Mouse (Mus musculus): ENCODE measurements around the gene Rab15. TPM values are rescaled to one million over a fixed set of nuclear protein-coding genes. Genes with fewer than 3 reads are reported as not detected.

The Rab15 gene
- polyA plus RNA-seq, 1 experiment = 20.3 TPM

DNA sequence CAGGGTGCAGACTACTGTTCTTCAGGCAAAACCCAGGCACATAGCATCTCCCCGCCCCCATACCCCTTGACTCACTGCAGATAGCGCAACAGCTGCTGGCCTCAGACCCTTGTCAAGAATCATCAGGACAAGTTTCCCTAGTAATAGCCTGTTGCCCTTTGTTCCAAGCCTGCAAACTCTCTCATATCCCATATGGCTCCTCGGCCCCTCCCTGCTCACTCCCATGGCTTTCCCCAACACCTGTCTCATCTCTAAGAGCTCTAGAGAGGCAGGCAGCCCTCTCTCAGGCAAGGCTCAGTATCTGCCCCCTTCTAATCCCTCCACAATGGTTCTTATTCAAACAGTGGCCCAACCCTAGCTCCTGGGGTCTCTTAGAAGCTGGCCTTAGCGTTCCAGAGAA is 2.1 kb downstream of the Rab15 start:
- peaks cover 3% of the 10 kb centered on the region; the same call in 1 of the 2 replicates for H3K4me1 ChIP-seq (ENCODE audit: control insufficient read depth, insufficient read depth, low read length)
- WGBS = 64% methylated on average over 4 of the region's 4 CpGs
- TF ChIP-seq CTCF (IDR thresholded peaks at IDR 0.05; ENCODE audit: insufficient read depth, low read length) (no peak), POLR2A (IDR thresholded peaks at IDR 0.05; ENCODE audit: borderline replicate concordance, extremely low read depth, low read depth, low read length) (no peak)
- DNase-seq = no peak
- H3K4me3 ChIP-seq (replicated peaks; ENCODE audit: extremely low read depth, low read depth, low read length) = no peak overlapping the region

GRCm38 (mm10) chr12:76819816-76820215 is 2.9 kb downstream of the Rab15 start:
- TF ChIP-seq CTCF (IDR thresholded peaks at IDR 0.05; ENCODE audit: insufficient read depth, low read length) (no peak), POLR2A (IDR thresholded peaks at IDR 0.05; ENCODE audit: borderline replicate concordance, extremely low read depth, low read depth, low read length) (no peak)
- H3K4me3 ChIP-seq (replicated peaks; ENCODE audit: extremely low read depth, low read depth, low read length) = no peak overlapping the region
- DNase-seq = no peak
- peaks cover 3% of the 10 kb centered on the region; the same call in 1 of the 2 replicates for H3K4me1 ChIP-seq (ENCODE audit: control insufficient read depth, insufficient read depth, low read length)
- WGBS = 53% methylated on average over 6 of the region's 6 CpGs

DNA sequence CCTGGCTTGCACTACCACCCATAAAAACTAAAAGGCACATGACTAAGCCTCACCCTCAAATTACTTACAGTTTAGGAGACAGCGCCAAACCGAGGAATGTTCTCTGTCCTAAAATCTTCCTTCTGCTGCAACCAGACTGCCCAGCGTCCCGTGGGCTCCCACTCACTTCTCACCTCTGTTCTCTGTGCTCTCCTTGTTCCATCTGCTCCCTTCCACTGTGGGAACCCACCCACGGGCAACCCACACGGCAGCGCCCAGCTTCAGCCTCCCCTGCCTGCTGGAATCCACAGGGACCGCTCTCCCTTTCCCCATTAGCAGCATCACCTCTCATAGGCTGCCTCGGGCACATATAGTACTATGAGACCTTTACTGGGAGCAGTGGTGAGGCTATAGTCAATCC is 3.8 kb downstream of the Rab15 start:
- TF ChIP-seq POLR2A (IDR thresholded peaks at IDR 0.05; ENCODE audit: borderline replicate concordance, extremely low read depth, low read depth, low read length) = no peak
- TF ChIP-seq CTCF (IDR thresholded peaks at IDR 0.05; ENCODE audit: insufficient read depth, low read length) = no peak
- Histone ChIP-seq H3K4me3 (replicated peaks; ENCODE audit: extremely low read depth, low read depth, low read length) (no peak overlapping the region), H3K4me1 (ENCODE audit: control insufficient read depth, insufficient read depth, low read length) (peaks cover 3% of the 10 kb centered on the region; the same call in 1 of the 2 replicates)
- WGBS = 77% methylated on average over 9 of the region's 9 CpGs
- DNase-seq = no peak

GRCm38 (mm10) chr12:76818120-76818519 is 4.6 kb downstream of the Rab15 start:
- TF ChIP-seq POLR2A (IDR thresholded peaks at IDR 0.05; ENCODE audit: borderline replicate concordance, extremely low read depth, low read depth, low read length) (no peak), CTCF (IDR thresholded peaks at IDR 0.05; ENCODE audit: insufficient read depth, low read length) (no peak)
- peaks cover 3% of the 10 kb centered on the region; the same call in 1 of the 2 replicates for H3K4me1 ChIP-seq (ENCODE audit: control insufficient read depth, insufficient read depth, low read length)
- H3K4me3 ChIP-seq (replicated peaks; ENCODE audit: extremely low read depth, low read depth, low read length) = no peak overlapping the region
- DNase-seq = peak; percentile 54
- 66% methylated on average over 4 of the region's 4 CpGs for WGBS

GRCm38 (mm10) chr12:76817176-76817575 is 5.5 kb downstream of the Rab15 start:
- TF ChIP-seq POLR2A (IDR thresholded peaks at IDR 0.05; ENCODE audit: borderline replicate concordance, extremely low read depth, low read depth, low read length) (no peak), CTCF (IDR thresholded peaks at IDR 0.05; ENCODE audit: insufficient read depth, low read length) (no peak)
- 51% methylated on average over 4 of the region's 4 CpGs for WGBS
- no peak for DNase-seq
- no peaks in the 10 kb centered on the region for H3K4me1 ChIP-seq (ENCODE audit: control insufficient read depth, insufficient read depth, low read length)
- H3K4me3 ChIP-seq (replicated peaks; ENCODE audit: extremely low read depth, low read depth, low read length) = no peak overlapping the region

- Histone ChIP-seq H3K4me1 (ENCODE audit: control insufficient read depth, insufficient read depth, low read length) (no peaks in the 10 kb centered on the region), H3K4me3 (replicated peaks; ENCODE audit: extremely low read depth, low read depth, low read length) (no peak overlapping the region)
- DNase-seq = no peak
- 49% methylated on average over 4 of the region's 4 CpGs for WGBS
- TF ChIP-seq POLR2A (IDR thresholded peaks at IDR 0.05; ENCODE audit: borderline replicate concordance, extremely low read depth, low read depth, low read length) (no peak), CTCF (IDR thresholded peaks at IDR 0.05; ENCODE audit: insufficient read depth, low read length) (no peak)
Measured at GRCm38 (mm10) chr12:76816720-76817119, 6.0 kb downstream of the Rab15 start.

- DNase-seq = no peak
- no peak overlapping the region for H3K4me3 ChIP-seq (replicated peaks; ENCODE audit: extremely low read depth, low read depth, low read length)
- no peaks in the 10 kb centered on the region for H3K4me1 ChIP-seq (ENCODE audit: control insufficient read depth, insufficient read depth, low read length)
- WGBS = 87% methylated on average over 2 of the region's 2 CpGs
- TF ChIP-seq CTCF (IDR thresholded peaks at IDR 0.05; ENCODE audit: insufficient read depth, low read length) = no peak
- no peak for TF ChIP-seq POLR2A (IDR thresholded peaks at IDR 0.05; ENCODE audit: borderline replicate concordance, extremely low read depth, low read depth, low read length)
Measured at GRCm38 (mm10) chr12:76814120-76814519, 8.6 kb downstream of the Rab15 start.

- no peak for TF ChIP-seq POLR2A (IDR thresholded peaks at IDR 0.05; ENCODE audit: borderline replicate concordance, extremely low read depth, low read depth, low read length)
- no peak for TF ChIP-seq CTCF (IDR thresholded peaks at IDR 0.05; ENCODE audit: insufficient read depth, low read length)
- H3K4me3 ChIP-seq (replicated peaks; ENCODE audit: extremely low read depth, low read depth, low read length) = no peak overlapping the region
- no peaks in the 10 kb centered on the region for H3K4me1 ChIP-seq (ENCODE audit: control insufficient read depth, insufficient read depth, low read length)
- DNase-seq = no peak
- WGBS = 42% methylated on average over 10 of the region's 10 CpGs
Measured at GRCm38 (mm10) chr12:76813543-76813942, 9.2 kb downstream of the Rab15 start.

DNA sequence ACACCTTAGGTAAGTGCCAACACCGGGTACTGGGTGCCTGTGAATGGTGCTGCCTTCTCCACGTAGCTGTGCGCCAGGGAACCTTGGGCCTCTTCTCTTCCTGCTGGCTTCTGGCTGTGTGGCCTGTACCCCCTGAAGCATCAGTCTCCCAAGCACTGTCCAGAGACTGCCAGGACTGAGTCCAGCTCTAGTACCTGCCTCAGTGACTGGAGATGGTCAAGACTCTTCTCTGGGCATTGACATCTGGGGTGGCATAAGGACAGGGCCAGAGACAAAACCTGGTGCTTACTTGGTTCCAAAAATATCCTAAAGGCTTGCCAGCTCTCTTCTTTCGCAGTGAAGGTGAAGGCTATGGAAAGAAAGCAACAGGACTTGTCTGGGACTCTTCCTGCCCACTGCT is 11.7 kb downstream of the Rab15 start:
- TF ChIP-seq POLR2A (IDR thresholded peaks at IDR 0.05; ENCODE audit: borderline replicate concordance, extremely low read depth, low read depth, low read length) = no peak
- no peak for TF ChIP-seq CTCF (IDR thresholded peaks at IDR 0.05; ENCODE audit: insufficient read depth, low read length)
- DNase-seq = no peak
- Histone ChIP-seq H3K4me1 (ENCODE audit: control insufficient read depth, insufficient read depth, low read length) (no peaks in the 10 kb centered on the region), H3K4me3 (replicated peaks; ENCODE audit: extremely low read depth, low read depth, low read length) (no peak overlapping the region)
- 90% methylated on average over 4 of the region's 4 CpGs for WGBS

- no peak for DNase-seq
- no peak overlapping the region for H3K4me3 ChIP-seq (replicated peaks; ENCODE audit: extremely low read depth, low read depth, low read length)
- no peak for TF ChIP-seq POLR2A (IDR thresholded peaks at IDR 0.05; ENCODE audit: borderline replicate concordance, extremely low read depth, low read depth, low read length)
- TF ChIP-seq CTCF (IDR thresholded peaks at IDR 0.05; ENCODE audit: insufficient read depth, low read length) = no peak
Measured at GRCm38 (mm10) chr12:76810491-76810890, 12.2 kb downstream of the Rab15 start.

More at GRCm38 (mm10) chr12:76810491-76810890, 12.2 kb downstream of the Rab15 start:
- WGBS = 82% methylated on average over 5 of the region's 5 CpGs
- no peaks in the 10 kb centered on the region for H3K4me1 ChIP-seq (ENCODE audit: control insufficient read depth, insufficient read depth, low read length)

Measured in lung, adult 2 months (tissue).